Mouse (Mus musculus) 416B (cell line): ENCODE results near the gene Rab1a.
"Not testable (repeated sequence)": the region's sequence is repeated elsewhere in the genome, so short reads cannot be mapped to it uniquely, and the experiment has no call there.

Experiments
- DNase-seq: peaks from one replicate; pipeline ENCODE4 v3.0.0; 2011; ENCODE audit warnings: low read depth

Gene Rab1a

DNA sequence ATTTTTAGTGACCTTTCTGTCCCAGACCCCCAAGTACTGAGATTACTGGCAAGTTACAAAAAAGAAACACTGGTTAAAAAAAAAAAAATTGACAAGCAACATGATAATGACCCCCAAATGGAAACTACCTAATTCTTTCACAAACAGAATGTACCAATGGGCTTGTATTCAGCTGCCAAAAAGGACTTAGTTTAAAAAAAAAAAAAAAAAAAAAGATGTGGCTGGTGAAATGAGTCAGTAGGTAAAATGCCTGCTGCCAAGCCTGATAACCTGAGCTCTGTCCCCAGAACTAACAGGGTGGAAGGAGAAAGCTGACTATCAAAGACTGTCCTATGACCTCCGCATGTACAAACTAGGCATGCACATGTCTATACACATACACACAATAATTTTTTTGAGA is 16.0 kb downstream of the Rab1a start:
- DNase-seq = no peak

DNA sequence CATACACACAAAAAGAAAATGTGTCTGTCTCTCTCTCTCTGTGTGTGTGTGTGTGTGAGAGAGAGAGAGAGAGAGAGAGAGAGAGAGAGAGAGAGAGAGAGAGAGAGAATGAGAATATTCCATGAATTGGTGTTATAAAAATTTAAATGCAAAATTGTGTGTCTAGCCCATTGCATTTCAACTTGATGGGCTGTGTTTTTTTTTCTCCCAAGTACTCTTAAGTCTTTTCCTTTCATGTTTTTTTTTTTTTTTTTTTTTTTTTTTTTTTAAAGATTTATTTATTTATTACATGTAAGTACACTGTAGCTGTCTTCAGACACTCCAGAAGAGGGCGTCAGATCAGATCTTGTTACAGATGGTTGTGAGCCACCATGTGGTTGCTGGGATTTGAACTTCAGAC is 20.4 kb downstream of the Rab1a start:
- not testable (repeated sequence) for DNase-seq

DNA sequence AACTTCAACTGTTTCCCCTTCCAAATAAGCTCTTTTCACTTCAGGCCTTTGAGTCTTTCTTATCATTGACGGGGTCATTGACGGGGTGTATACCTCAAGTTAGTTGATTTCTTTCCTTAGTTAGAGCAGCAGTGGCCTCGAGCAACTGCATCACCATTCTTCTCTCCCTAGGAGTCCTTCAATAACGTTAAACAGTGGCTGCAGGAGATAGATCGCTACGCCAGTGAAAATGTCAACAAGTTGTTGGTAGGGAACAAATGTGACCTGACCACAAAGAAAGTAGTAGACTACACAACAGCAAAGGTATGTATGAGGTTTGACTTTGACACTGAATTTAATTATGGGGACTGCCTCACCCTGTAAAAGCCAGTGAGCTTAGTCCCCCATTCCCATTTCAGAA is 23.0 kb downstream of the Rab1a start:
- no peak for DNase-seq

DNA sequence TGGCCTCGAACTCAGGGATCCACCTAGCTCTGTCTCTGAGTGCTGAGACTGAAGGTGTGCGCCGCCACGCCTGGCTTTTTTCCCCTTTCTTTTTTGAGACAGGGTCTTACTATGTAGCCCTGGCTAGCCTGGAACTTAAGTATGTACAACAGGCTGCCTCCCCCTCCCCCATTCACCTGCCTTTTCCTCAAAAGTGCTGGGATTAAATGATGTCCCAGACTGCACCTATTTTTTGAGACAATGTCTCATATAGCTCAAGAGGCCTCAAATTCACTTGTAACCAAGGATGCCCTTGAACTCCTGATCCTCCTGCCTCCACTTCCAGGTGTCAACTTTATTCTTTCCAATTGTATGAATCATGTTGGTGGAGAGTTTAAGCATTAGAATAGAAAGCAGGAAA is 24.7 kb downstream of the Rab1a start:
- DNase-seq = no peak

DNA sequence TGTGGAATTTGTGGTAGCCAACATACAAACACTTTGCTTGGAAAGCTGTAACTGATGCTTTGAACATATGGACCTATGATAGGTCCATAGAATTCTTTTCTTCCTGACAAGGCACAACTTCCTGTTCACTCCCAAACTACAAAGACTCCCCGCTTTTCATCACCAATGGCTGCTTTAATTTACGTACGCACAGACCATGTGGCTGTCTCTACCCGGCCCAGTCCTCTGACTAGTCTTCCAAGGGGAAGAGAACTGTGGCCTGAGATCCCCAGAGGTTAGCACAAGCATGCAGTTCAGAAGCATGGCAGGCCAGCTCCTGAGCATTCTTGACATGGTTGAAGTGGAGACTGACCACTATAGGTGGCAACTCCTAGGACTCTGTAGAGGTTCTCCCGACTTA is 27.4 kb downstream of the Rab1a start:
- DNase-seq = no peak

DNA sequence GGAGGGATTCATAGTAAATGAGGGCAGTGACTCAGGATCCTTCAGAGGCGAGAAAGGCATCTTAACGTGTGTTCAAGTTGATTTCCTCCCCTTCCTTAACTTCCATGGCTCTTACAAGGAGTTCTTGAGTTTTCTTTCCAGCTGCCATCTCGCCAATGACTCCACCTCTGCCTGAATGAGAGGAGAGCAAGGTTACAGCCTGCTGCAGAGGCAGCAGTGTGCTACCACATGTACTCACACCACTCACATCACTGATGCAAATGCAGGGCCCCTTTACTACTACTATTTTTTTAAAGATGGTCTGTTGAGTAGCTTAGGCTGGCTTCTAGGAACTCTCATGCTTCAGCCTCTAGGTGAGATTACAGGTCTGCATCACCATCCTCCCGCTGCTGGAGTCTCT is 28.1 kb downstream of the Rab1a start:
- no peak for DNase-seq

DNA sequence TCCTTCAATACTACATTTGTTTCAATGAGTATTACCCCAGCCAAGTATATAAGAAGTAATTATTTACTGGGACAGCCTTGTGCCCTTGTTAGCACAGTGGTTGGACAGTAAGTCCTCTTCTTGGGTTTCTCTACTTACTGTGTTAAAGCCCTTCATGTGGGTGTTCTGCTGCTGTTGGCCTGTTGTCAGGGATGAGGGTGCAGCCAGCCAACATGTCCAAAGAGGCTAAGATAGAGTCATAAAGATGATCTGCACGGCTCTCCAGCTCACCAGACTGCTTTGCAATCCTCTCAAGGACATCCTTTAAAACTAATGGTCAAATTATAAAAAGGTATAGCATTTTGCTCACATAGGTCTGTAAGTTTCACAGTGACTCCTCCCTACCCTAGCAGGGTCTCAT is 29.1 kb downstream of the Rab1a start:
- no peak for DNase-seq

DNA sequence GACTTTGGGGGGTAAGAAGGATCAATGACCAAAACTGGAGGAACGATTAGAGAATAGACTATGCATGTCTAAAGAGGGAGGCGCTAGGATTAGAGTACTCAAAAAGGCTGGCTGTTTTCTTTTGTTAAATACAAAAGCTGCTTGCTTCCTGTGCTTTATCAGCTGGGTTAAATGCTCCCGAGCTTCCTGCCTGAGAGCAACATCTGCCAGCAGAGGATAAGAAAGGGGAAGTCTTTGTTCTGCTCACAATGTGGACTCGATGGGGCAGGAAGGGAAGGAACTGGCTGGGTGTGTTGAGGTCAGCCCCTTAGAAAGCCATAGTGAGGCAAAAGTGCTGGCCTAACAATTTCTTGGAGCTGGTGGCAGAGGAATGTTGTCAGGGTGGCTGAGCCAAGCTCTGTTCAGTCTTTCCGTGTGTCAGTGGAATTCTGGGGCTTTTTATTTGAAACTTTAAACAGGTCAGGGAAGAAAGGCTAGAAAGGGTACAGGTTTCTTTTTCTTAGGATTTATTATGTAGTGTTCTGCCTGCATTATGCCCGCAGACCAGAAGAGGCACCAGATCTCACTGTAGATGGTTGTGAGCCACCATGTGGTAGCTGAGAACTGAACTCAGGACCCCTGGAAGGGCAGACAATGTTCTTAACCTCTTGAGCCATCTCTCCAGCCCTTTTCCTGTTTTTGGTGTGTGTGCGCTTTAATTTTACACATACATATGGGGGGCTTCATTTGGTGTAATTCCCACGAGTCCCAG is 30.1 kb downstream of the Rab1a start:
- peak; percentile 99 for DNase-seq

DNA sequence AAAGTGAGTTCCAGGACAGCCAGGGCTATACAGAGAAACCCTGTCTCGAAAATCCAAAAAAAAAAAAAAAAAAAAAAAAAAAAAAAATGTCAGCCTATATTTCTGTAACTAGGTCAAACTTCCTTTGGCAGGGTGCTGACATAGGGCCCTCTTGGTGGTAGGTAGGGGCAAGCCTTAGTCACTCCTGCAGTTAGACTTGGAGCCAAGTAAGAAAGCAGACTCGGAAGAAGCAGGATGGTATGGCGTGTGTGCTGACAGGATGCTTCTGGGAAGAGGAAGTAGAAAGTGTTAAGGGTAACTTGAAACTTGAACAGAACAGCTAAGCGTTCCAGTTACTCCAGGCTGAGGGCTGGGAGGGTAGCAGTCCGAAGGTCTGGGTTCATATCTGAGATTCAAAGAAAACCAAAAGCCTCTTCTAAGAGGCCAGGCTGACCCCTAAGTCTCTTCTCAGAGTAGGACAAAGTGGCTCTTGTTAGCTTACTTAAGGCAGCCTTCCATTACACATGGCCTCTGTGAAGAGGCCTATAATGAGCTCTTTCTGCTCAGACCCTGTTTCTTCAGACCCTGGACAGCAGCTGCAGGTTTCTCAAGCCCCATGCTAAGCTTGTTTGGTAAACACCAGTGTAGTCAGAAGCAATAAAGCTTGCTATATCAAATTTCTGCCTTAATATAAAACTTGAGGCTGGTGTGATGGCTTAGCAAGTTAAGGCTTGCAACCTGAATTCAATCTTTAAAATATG is 31.0 kb downstream of the Rab1a start:
- DNase-seq = peak; percentile 55

DNA sequence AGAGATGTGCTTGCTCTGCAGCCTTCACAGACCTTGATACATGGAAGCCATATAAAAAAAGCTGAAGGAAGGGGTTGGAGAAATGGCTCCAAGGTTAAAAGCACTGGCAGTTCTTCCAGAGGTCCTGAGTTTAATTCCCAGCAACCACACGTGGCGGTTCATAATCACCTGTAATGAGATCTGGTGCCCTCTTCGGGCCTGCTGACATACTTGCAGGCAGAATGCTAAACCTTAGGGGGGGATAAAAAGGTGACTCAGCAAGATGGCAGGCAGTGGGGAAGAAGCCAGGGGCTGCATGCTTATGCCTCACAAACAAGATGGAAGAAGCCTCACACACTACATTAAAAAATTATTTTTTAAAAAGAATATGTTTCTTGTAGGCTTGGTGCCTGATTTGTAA is 33.0 kb downstream of the Rab1a start:
- no peak for DNase-seq

DNA sequence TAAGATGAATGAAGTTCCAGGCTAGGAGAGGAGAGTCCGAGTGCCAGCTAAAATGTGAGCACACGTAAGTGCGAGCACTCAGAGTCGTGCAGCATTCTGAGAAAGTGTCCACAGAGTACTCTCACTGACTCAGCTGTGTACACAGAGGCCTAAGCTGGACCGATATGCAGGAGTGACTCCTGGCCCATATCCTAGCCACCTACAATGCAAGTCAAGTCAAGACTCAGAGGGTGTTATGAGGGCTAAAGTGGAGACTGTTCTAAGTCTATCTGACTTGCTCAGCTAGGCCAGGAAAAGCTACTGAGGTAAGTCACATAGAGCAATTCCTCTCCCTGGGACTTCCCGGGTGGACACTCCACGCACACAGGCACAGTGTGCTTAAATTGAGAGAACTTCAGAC is 35.8 kb downstream of the Rab1a start:
- DNase-seq = no peak

DNA sequence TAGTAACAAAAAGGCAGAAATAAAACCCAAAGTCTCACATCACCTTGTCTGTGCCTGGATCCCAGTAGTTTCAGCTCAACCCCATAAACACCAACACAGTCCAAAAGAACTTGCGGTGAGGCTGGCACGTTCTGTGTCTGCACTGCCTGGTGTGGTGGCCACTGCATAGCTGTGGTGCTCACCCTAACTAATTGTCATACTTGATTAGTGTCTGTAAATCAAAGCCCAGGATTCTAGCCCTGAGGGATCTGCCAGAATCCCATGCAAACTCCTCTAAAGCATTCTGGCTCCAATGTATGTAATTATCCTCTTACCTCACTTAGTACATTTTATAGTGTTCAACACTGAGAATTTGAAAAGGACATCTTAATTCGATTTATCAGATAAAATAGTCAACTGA is 36.7 kb downstream of the Rab1a start:
- DNase-seq = no peak

DNA sequence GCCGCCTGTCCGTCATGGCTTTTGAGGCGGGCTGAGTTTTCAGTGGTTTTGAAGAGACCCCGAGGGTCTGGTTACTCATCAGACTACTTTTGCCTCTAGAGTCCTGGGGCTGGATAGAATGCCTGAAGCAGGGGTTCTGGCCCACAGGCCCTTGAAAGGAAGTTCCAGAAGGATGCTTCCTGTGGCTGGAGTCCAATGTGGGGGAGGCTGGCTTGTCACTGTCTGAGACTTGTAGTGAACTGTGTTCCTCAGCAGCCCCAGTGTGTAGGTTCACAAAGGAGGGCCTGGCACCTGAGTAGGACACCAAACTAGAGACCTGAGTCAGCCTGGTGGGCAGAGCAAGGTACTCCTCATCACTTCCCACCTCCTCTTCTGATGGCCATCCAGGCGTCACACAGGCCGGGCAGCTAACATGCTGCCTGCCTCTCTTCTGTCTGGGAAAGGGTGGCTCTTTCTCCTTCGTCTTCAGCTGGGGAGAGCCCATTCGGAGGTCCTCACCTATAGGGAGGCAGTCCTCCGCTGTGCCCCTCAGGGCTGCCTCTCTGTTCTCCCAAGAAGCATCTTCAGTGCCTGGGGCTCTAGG is 38.1 kb downstream of the Rab1a start:
- no peak for DNase-seq

DNA sequence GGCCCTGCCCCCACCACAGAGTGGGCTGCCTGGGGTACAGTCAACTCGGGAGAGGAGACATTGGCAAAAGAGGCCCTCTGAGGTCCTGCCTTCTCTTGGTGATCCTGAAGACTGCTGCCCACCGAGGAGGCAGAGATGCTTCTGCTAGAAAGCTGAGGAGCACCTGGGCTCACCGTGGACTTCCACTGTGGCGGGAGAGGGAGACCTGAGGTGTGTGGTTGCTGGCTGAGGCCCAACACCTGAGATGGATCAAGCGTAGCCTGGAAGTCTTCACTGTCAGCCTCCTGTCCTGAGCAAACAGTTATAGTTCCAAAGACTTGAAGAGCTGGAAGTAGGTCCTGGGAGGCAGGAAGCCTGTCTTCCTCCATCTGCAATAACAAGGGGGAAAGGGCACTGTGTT is 39.1 kb downstream of the Rab1a start:
- DNase-seq = no peak

DNA sequence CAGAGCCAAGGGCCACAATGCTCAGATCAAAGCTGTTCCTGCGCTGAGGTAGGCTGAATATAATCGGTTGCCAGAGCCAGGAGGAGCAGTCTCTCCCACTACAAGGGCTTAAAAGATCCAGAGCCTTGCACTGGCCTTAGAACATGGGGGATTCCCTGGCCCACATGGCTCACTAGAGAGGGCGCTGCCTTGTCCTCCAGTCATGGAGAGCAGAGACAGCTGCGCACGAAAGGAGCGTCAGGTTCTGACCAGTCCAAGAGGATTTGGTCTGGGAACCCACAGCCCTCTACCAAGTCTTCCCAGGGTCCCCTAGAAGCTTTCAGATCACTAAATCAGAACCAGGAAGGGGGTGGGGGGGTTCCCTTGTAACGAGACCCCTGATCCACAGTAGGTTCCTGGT is 40.1 kb downstream of the Rab1a start:
- DNase-seq = no peak

DNA sequence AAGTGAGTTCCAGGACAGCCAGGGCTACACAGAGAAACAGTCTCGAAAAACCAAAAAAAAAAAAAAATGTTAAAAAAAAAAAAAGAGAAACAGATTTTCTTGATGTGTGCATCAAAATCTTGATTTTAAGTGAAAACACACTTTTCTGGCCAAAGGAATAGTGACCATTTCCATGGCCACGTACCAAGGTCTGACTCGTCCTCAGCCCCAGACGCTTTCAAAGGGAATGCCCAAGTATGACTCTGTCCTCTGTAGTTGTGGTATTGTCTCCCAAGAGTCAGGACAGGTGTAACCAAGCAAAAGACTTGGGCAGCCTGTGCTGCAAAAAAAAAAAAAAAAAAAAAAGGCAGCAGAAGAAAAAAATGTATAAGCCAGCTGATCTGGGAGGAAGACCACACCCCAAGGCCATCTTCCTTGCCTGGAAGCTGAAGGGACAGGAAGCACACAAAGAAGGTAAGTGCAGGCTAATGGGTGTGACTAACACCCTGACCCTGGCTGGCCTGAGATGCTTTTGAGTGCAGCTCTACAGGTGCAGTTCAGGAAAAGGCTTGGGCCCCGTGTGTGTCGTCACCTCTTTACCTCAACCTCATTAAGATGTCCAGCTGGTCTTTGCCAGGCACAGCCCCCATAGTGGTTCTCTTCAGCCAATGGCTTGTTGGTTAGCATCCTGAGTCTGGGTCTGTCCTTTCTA is 41.3 kb downstream of the Rab1a start:
- DNase-seq = no peak

DNA sequence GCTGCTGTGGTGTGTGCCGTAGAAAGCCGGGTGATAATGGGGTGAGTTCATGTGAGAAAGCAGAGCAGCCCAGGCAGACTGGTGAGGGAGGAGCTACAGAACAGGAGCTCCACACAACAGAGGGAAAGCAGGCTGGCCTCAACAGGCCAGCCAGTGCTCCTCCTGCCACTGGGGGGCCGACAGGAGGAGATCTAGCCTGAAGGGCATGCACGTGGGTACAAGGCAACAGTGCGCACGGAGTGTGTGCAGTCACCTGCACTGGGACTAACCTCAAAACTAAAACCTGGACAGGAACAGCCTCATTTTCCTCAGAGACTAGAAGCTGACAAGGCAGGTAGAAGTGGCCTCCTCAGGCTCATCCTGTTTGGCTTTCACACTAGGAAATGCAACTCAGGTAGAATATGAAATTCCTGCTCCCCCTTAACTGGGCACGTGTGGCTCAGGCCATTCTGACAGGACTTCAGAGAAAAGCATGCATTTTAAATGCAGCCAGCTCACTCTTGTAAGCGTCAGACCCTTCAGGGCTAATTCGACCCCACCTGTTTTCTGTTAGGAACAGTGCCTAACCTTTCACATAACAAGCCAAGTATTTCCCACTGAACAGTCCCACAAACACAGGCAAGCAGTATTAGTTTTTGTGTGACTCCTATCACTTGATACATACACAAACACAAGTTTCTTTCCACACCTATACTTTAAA is 42.1 kb downstream of the Rab1a start:
- no peak for DNase-seq

DNA sequence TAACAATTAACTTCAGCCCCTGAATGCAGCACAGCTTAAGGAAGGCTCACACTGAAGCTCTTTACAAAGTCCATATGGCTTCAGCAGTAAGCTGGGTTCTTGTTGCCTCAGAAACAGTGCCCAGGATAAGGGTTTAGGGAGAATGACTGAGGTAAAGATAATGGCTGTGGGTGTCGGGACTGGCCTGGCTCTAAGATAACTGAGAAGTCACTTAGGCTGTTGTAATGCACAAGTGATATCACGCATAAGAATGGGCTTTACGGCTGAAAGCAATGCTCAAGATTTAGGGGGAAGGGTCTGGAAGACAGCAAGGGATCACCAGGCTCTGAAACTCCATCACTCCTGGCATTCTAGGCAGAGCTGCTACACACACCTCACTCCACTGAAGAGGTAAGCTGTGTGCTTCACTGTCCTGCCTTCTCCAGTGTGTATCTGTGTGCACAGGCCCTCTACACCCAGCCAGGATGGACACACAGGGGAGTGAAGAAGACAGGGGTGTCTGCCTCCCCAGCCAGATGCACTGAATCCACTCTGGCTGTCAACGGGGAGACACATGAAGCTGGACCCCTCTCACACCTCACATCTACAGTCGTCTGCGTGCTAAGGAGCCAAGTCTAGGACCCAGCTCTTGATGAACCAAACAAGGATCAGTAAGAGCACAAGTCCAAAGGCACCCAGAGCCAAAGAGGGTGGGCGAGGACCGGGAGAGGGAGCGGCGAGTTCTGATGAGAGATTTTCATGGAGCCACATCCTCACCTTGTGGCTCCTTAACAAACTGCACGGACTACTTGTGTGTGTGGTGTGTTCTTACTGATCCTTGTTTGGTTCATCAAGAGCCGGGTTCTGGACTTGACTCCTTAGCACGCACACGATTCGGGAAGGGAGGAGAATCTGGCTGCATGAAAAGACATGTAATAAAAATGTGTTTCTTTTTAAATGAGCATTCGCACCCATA is 43.4 kb downstream of the Rab1a start:
- no peak for DNase-seq

DNA sequence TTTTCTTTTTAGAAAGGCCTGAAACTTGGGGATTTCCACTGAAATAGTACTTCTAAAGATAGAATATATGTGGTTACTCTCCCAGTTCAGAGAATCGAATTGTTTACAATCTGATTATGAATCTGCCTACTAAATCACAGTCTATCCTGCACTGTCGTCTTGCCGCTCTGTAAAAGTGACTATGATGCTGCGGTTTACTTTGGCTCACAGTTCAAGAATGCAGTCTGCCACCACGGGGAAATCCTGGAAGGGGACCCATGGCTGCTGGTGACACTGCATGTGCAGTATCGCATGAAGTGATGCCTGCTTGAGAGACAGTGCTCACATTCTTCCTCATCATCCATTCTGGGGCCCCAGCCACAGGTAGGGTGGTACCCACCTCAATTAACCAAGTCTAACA is 44.1 kb downstream of the Rab1a start:
- DNase-seq = no peak

DNA sequence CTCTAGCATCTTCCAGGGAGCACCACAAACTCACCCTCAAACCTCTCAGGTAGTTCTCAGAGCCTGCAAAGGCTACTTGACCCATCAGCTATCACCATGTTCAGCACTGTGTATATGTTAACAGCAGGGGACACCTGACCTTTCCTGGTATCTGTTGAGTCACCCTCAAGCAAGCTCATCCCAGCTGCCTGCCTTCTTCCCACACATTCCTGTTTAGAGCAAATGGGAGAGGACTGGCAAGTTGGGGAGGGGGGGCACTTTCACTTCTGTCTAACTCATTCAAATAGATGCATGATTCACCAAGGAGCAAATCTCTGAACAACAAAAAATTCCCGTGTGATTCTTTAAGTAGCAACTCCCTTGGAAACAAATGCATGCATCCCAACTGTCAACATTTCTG is 45.4 kb downstream of the Rab1a start:
- no peak for DNase-seq
